Mouse (Mus musculus): ENCODE measurements around the gene Ube2e2. TPM values are rescaled to one million over a fixed set of nuclear protein-coding genes. Genes with fewer than 3 reads are reported as not detected.
A peak's percentile ranks its signal among the peaks of the same experiment; 100 is the strongest.

Ube2e2 gene
- total RNA-seq (2021) (10 to 100 TPM; 14.3 to 15.3 TPM), polyA plus RNA-seq (2012; rRNA removed) (39.6 and 44.3 TPM in 2 replicates)
- long read RNA-seq, partial matches to known transcripts = 0 of 2 reads
- long read RNA-seq, other reads (novel, unspliced or antisense) = 1 of 2 reads

DNA sequence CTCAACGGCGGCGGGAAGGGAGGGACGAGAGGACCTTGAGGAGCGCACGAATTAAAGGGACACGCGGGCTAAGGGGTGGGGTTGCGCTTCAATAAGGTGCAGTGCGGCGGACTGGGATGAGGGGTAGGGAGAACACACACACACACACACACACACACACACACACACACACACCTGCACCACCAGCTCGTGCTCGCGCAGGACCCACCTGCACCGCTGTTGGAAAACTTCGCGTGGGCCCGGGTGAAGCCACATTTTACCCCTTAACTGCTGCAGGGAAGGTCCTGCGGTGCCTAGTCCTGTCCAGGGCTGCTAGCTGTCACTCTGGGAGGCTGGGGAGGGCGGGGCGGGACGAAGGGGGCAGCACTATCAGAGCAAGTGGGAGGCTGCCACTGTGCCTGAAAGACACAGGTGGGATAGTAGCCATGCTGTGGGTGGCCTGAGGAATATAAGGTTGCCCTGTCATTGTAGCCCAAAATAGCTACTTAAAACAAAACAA is at the start of gene Ube2e2:
Ube2e2 (minus strand) TSS at position 321 of the 499 bp plus-strand sequence.
- 3% methylated on average over 22 of the region's 22 CpGs for WGBS
- intact Hi-C loops (cut with DNase I) = loop anchor here (10.0 kb wide), 1 partner anchor 219 kb away; no protein-coding TSS in a partner anchor

DNA sequence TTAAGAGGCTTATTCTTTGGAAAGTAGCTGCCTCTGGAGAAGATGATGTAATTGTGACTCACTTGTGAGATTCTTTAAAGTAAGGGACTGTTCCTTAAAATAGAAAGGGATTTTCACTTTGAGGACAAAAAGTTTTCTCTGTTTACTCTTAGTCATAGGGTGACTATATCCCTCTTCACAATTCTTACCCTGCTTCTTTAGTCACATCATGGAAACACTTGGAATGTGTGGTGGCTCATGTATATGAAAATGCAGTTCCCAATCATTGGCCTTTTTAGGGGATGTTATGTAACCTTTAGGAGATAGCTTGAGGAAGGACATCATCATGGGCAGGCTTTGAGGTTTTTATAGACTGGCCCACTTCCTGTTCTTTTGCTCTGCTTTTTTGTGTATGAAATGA is 46.0 kb upstream of the Ube2e2 start:
- no peak overlapping the region for H3K4me3 ChIP-seq
- H3K27me3 ChIP-seq (ENCODE audit: control insufficient read depth, insufficient read depth, low read length) = no peaks in the 10 kb centered on the region
- H3K9ac ChIP-seq (ENCODE audit: low read depth, low read length) = no peak overlapping the region
- H3K4me1 ChIP-seq (ENCODE audit: control insufficient read depth, insufficient read depth, low read length) = no peaks in the 10 kb centered on the region
- H3K36me3 ChIP-seq (ENCODE audit: control insufficient read depth, insufficient read depth, low read length) = no peaks in the 10 kb centered on the region
- H3K27ac ChIP-seq = no peak overlapping the region
- H3K79me2 ChIP-seq (replicated peaks; ENCODE audit: control insufficient read depth, insufficient read depth, low read length) = no peaks in the 10 kb centered on the region
- DNase-seq = no peak
- intact Hi-C loops (cut with DNase I) = no loop called here
- TF ChIP-seq EP300 (IDR thresholded peaks at IDR 0.05; ENCODE audit: insufficient read depth, low read depth, low read length) (no peak), POLR2A (IDR thresholded peaks at IDR 0.05; ENCODE audit: insufficient read depth, low read depth, low read length) (no peak)

More for the DNA sequence above, at the start of gene Ube2e2:
- TF ChIP-seq CTCF (IDR thresholded peaks at IDR 0.05) (no peak), EP300 (IDR thresholded peaks at IDR 0.05; ENCODE audit: insufficient read depth, low read depth, low read length) (no peak), POLR2A (IDR thresholded peaks at IDR 0.05; ENCODE audit: insufficient read depth, low read depth, low read length) (no peak)
- H3K27me3 ChIP-seq (ENCODE audit: control insufficient read depth, insufficient read depth, low read length) = no peaks in the 10 kb centered on the region
- H3K79me2 ChIP-seq (replicated peaks; ENCODE audit: control insufficient read depth, insufficient read depth, low read length) = no peaks in the 10 kb centered on the region
- H3K4me1 ChIP-seq (ENCODE audit: control insufficient read depth, insufficient read depth, low read length) = no peaks in the 10 kb centered on the region
- H3K27ac ChIP-seq = peak within 1 kb of the TSS; percentile 52
- peaks cover 2% of the 10 kb centered on the region; the same call in 1 of the 2 replicates for H3K36me3 ChIP-seq (ENCODE audit: control insufficient read depth, insufficient read depth, low read length)
- H3K4me3 ChIP-seq = peak within 1 kb of the TSS; percentile 55
- no peak for DNase-seq
- peak within 1 kb of the TSS; percentile 86 for H3K9ac ChIP-seq (ENCODE audit: low read depth, low read length)

DNA sequence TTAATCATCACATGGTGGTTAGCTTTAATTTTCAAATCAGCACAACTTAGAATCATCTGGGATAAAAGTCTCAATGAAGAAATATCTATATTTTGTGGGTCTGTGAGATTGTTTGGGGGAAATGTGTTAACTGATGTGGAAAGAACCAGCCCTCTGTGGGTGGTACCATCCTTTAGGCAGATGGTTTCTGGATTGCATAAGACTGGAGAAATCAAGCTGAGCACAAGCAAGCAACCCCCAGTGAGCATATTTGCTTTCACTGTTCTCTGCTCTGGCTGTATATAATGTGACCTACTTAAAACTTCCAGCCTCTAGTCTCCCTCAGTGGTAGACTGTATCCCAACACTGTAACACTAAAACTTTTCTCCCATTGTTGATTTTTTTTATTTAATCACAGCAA is 9.5 kb upstream of the Ube2e2 start:
- H3K27me3 ChIP-seq (ENCODE audit: control insufficient read depth, insufficient read depth, low read length) = no peaks in the 10 kb centered on the region
- no peaks in the 10 kb centered on the region for H3K36me3 ChIP-seq (ENCODE audit: control insufficient read depth, insufficient read depth, low read length)
- H3K4me3 ChIP-seq = no peak overlapping the region
- H3K9ac ChIP-seq (ENCODE audit: low read depth, low read length) = no peak overlapping the region
- intact Hi-C loops (cut with DNase I) = no loop called here
- no peak overlapping the region for H3K27ac ChIP-seq
- TF ChIP-seq EP300 (IDR thresholded peaks at IDR 0.05; ENCODE audit: insufficient read depth, low read depth, low read length) = no peak
- TF ChIP-seq POLR2A (IDR thresholded peaks at IDR 0.05; ENCODE audit: insufficient read depth, low read depth, low read length) = no peak
- TF ChIP-seq CTCF (IDR thresholded peaks at IDR 0.05) = no peak
- DNase-seq = no peak
- no peaks in the 10 kb centered on the region for H3K4me1 ChIP-seq (ENCODE audit: control insufficient read depth, insufficient read depth, low read length)
- H3K79me2 ChIP-seq (replicated peaks; ENCODE audit: control insufficient read depth, insufficient read depth, low read length) = no peaks in the 10 kb centered on the region

DNA sequence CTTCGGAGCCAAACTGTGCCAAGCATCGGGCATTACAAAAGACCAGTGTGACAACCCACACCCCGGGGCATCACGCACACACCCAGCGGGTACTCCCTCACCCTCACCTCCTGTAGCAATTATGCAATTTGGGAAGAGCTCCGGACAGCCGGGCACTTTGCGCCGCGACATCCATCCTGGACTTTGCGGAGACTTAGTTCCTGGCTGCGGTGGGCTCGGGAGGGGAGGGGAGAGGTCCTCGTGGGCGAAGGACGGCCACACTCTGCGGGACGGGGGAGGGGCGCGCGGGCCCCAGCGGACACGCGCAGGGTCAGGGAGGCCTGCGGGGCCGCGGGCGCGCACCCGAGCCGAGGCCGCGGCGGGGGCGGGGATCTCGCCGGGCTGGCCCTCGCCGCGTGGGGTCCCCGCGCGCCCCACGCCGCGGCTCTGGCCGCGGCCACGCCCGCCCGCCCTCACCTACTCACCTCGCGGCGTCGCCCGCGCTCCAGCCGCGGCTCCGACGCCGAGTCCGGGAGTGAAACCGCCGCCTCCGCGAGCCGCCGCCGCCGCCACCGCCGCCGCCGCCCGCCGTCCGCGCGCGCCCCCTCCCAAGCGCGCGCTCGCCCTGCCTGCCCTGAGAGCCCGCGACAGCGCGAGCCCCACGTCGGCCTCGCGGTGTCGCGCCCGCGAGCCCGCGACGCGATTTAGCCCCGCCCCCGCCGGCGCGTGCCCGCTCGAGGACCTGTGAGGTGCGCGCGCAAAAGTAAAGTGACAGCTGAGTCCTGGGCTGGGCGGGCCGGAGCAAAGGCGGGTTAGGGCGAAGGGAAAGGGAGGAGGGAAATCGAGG is 733 bp downstream of the Ube2e2 start:
- Histone ChIP-seq H3K79me2 (replicated peaks; ENCODE audit: control insufficient read depth, insufficient read depth, low read length) (no peaks in the 10 kb centered on the region), H3K4me1 (ENCODE audit: control insufficient read depth, insufficient read depth, low read length) (no peaks in the 10 kb centered on the region), H3K9ac (ENCODE audit: low read depth, low read length) (peak overlapping the region; percentile 86), H3K27ac (peak overlapping the region; percentile 52), H3K4me3 (peak overlapping the region; percentile 55), H3K36me3 (ENCODE audit: control insufficient read depth, insufficient read depth, low read length) (peaks cover 2% of the 10 kb centered on the region; the same call in 1 of the 2 replicates), H3K27me3 (ENCODE audit: control insufficient read depth, insufficient read depth, low read length) (no peaks in the 10 kb centered on the region)
- TF ChIP-seq POLR2A (IDR thresholded peaks at IDR 0.05; ENCODE audit: insufficient read depth, low read depth, low read length) (0 out of 2 replicates have a peak, but pooled peaks have one; percentile 15), EP300 (IDR thresholded peaks at IDR 0.05; ENCODE audit: insufficient read depth, low read depth, low read length) (no peak)
- DNase-seq = peak; percentile 93 to 94
- intact Hi-C loops (cut with DNase I) = loop anchor here (10.0 kb wide), 1 partner anchor 219 kb away; no protein-coding TSS in a partner anchor
- under 1% methylated on average over 99 of the region's 116 CpGs for WGBS

DNA sequence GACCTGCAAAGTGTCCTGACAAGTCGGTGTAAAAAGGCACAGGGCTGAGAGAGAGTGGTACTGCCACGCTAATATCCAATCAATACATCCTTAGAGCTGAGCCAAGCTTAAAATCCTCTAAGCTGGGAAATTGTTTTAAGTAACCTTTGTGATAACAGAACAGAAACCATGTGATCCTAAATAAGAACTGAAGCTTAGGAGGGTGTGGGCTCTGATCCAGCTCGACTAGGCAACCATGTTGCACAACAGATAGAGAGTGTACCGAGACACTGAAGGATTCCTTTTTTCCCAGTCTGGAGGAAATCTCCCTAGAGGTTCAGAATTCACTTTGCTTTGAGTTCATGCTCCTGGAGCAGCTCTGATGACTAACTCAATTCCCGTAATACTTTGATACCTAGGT is 4.5 kb downstream of the Ube2e2 start:
- no peak overlapping the region for H3K4me3 ChIP-seq
- no peaks in the 10 kb centered on the region for H3K4me1 ChIP-seq (ENCODE audit: control insufficient read depth, insufficient read depth, low read length)
- H3K9ac ChIP-seq (ENCODE audit: low read depth, low read length) = no peak overlapping the region
- DNase-seq = peak in 1 of 2 experiments; percentile 20
- WGBS = 60% methylated on average over 5 of the region's 5 CpGs
- no peaks in the 10 kb centered on the region for H3K27me3 ChIP-seq (ENCODE audit: control insufficient read depth, insufficient read depth, low read length)
- H3K36me3 ChIP-seq (ENCODE audit: control insufficient read depth, insufficient read depth, low read length) = peaks cover 2% of the 10 kb centered on the region; the same call in 1 of the 2 replicates
- no peaks in the 10 kb centered on the region for H3K79me2 ChIP-seq (replicated peaks; ENCODE audit: control insufficient read depth, insufficient read depth, low read length)
- TF ChIP-seq CTCF (IDR thresholded peaks at IDR 0.05) (no peak), EP300 (IDR thresholded peaks at IDR 0.05; ENCODE audit: insufficient read depth, low read depth, low read length) (no peak), POLR2A (IDR thresholded peaks at IDR 0.05; ENCODE audit: insufficient read depth, low read depth, low read length) (no peak)
- intact Hi-C loops (cut with DNase I) = no loop called here
- no peak overlapping the region for H3K27ac ChIP-seq

DNA sequence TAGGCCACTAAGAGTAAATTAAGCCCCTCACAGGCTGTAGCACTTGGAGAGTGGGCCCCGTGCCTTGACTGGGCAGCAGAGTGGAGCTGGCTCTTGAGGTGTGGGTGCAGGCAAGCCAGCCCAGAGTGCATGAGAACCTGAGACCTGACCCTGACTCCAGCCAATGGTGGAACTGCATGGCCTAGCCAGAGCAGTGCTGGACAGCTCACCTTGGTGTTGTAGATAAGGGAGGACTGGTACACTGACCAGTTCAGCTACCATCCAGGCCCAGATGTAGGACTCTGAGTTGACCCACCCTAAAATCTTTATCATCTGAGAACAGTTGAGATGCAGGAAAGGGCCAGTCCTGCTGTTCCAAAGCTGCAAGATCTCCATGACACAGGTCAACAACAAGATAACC is 11.6 kb downstream of the Ube2e2 start:
- Histone ChIP-seq H3K4me3 (no peak overlapping the region), H3K9ac (ENCODE audit: low read depth, low read length) (no peak overlapping the region), H3K36me3 (ENCODE audit: control insufficient read depth, insufficient read depth, low read length) (no peaks in the 10 kb centered on the region), H3K27me3 (ENCODE audit: control insufficient read depth, insufficient read depth, low read length) (no peaks in the 10 kb centered on the region), H3K27ac (no peak overlapping the region), H3K4me1 (ENCODE audit: control insufficient read depth, insufficient read depth, low read length) (no peaks in the 10 kb centered on the region), H3K79me2 (replicated peaks; ENCODE audit: control insufficient read depth, insufficient read depth, low read length) (peaks cover 1% of the 10 kb centered on the region; the same call in 1 of the 2 replicates)
- no peak for TF ChIP-seq EP300 (IDR thresholded peaks at IDR 0.05; ENCODE audit: insufficient read depth, low read depth, low read length)
- no peak for TF ChIP-seq POLR2A (IDR thresholded peaks at IDR 0.05; ENCODE audit: insufficient read depth, low read depth, low read length)
- TF ChIP-seq CTCF (IDR thresholded peaks at IDR 0.05) = no peak
- intact Hi-C loops (cut with DNase I) = no loop called here
- whole genome bisulfite sequencing = 92% methylated on average over 1 of the region's 1 CpGs
- no peak for DNase-seq

All from heart, adult 2 months (tissue).